Mouse (Mus musculus): ENCODE results near the gene Ago1. TPM values are rescaled to one million over a fixed set of nuclear protein-coding genes. Genes with fewer than 3 reads are reported as not detected.
A peak's percentile ranks its signal among the peaks of the same experiment; 100 is the strongest.

The Ago1 gene
- polyA plus RNA-seq, 1 experiment from 2014 or later: 13.5 TPM

DNA sequence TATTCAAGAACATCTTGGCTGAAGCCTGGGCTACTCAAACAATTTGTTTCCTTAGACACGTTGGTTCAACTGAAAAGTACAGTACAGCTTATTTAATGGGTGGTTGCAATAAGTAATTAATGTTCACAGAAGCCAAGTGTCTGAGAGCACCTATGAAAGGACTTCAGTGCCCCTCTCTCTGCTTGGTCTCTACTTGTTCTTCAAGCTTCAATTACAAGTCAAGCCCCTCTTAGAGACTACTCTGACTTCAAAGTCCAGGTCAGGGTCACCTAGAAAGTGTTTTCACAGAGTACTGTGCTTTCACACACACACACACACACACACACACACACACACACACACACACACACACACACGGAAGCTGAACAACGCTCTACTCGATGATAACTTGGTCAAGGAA is 25.0 kb upstream of the Ago1 start:
- Histone ChIP-seq H3K4me1 (replicated peaks) (no peaks in the 10 kb centered on the region), H3K9ac (no peak overlapping the region), H3K4me2 (no peak overlapping the region), H3K36me3 (peaks cover 72% of the 10 kb centered on the region), H3K27ac (no peak overlapping the region), H3K9me3 (no peaks in the 10 kb centered on the region), H3K27me3 (no peaks in the 10 kb centered on the region), H3K4me3 (no peak overlapping the region)
- WGBS: 91% methylated on average over 4 of the region's 4 CpGs
- no peak for ATAC-seq (ENCODE audit: low FRiP score)

- H3K9me3 ChIP-seq: no peaks in the 10 kb centered on the region
- H3K9ac ChIP-seq: no peak overlapping the region
- 53% methylated on average over 5 of the region's 5 CpGs for WGBS
- H3K36me3 ChIP-seq: peaks cover 65% of the 10 kb centered on the region
- no peaks in the 10 kb centered on the region for H3K27me3 ChIP-seq
- no peak overlapping the region for H3K4me3 ChIP-seq
- ATAC-seq (ENCODE audit: low FRiP score): no peak
- no peak overlapping the region for H3K4me2 ChIP-seq
- H3K27ac ChIP-seq: no peak overlapping the region
- no peaks in the 10 kb centered on the region for H3K4me1 ChIP-seq (replicated peaks)
Measured at GRCm38 (mm10) chr4:126491977-126492376, 23.6 kb upstream of the Ago1 start.

- ATAC-seq (ENCODE audit: low FRiP score): no peak
- Histone ChIP-seq H3K4me3 (no peak overlapping the region), H3K27ac (no peak overlapping the region), H3K27me3 (no peaks in the 10 kb centered on the region), H3K36me3 (peaks cover 53% of the 10 kb centered on the region), H3K4me1 (replicated peaks) (no peaks in the 10 kb centered on the region), H3K9ac (no peak overlapping the region), H3K9me3 (no peaks in the 10 kb centered on the region), H3K4me2 (no peak overlapping the region)
- 89% methylated on average over 12 of the region's 12 CpGs for WGBS
Measured at GRCm38 (mm10) chr4:126490726-126491125, 22.3 kb upstream of the Ago1 start.

DNA sequence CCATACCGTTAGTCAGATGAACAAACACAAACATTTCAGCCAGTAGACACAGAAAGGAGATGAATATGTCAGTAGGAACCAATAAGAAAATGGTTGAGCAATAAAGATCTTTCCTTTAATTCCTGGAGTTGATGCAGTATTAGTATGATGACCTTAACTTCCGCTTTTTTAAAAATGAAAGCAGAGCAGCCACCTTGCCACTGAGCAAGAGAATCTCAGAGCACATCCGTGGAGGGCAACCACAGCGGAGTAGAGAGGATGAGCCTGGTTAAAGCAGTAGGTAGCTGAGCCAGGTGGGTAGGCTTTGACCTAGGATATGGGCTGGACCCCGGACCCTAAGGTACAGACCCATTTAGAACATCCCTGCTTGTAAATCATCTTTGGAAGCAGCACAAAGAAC is 21.4 kb upstream of the Ago1 start:
- no peak overlapping the region for H3K9ac ChIP-seq
- H3K36me3 ChIP-seq: peaks cover 44% of the 10 kb centered on the region
- 96% methylated on average over 5 of the region's 5 CpGs for WGBS
- no peaks in the 10 kb centered on the region for H3K4me1 ChIP-seq (replicated peaks)
- ATAC-seq (ENCODE audit: low FRiP score): no peak
- no peak overlapping the region for H3K4me3 ChIP-seq
- H3K27me3 ChIP-seq: no peaks in the 10 kb centered on the region
- no peak overlapping the region for H3K4me2 ChIP-seq
- no peaks in the 10 kb centered on the region for H3K9me3 ChIP-seq
- no peak overlapping the region for H3K27ac ChIP-seq

DNA sequence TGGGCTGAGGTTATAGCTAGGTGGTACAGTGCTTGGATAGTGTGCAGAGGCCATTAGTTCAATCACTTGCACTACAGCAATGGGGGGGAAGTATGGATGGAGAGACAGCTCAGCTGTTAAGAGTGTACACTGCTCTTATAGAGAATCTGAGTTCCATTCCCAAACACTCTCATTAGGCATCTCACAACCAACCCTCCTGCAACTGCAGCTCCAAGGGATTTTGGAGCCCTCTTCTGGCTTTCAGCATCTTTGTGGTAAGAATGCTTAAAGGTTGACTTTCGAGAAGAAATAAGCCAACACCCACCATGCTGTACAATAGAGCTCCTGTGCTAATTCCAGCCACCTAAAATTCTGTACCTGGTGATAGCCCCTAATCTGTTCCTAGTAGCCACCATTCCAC is 17.8 kb upstream of the Ago1 start:
- H3K4me3 ChIP-seq: no peak overlapping the region
- H3K27ac ChIP-seq: no peak overlapping the region
- no peak overlapping the region for H3K4me2 ChIP-seq
- no peak overlapping the region for H3K9ac ChIP-seq
- 77% methylated on average over 1 of the region's 1 CpGs for WGBS
- H3K27me3 ChIP-seq: no peaks in the 10 kb centered on the region
- ATAC-seq (ENCODE audit: low FRiP score): no peak
- H3K4me1 ChIP-seq (replicated peaks): no peaks in the 10 kb centered on the region
- peaks cover 22% of the 10 kb centered on the region for H3K36me3 ChIP-seq
- no peaks in the 10 kb centered on the region for H3K9me3 ChIP-seq

DNA sequence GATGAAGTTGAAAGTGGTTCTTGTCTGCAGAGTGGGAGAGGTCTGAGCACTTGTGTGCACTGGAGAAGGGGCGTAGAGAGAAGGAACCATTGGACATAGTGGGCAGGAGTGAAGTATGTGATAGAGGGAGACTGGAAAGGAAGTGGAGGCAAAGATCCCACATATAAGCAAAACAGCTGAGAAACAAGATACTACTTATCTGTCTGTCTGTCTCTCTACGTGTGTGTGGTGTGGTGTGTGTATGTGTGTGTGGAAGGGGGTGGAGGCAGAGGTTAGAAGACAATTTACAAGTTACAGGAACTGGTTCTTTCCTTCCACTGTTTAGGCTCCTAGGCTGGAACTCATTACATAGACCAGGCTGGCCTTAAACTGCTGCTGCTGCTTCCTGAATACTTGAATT is 16.7 kb upstream of the Ago1 start:
- 88% methylated on average over 2 of the region's 2 CpGs for WGBS
- H3K27ac ChIP-seq: no peak overlapping the region
- no peak overlapping the region for H3K4me2 ChIP-seq
- H3K27me3 ChIP-seq: no peaks in the 10 kb centered on the region
- H3K36me3 ChIP-seq: peaks cover 11% of the 10 kb centered on the region
- H3K9ac ChIP-seq: no peak overlapping the region
- no peak overlapping the region for H3K4me3 ChIP-seq
- H3K9me3 ChIP-seq: no peaks in the 10 kb centered on the region
- H3K4me1 ChIP-seq (replicated peaks): no peaks in the 10 kb centered on the region
- ATAC-seq (ENCODE audit: low FRiP score): no peak

- H3K9me3 ChIP-seq: no peaks in the 10 kb centered on the region
- 82% methylated on average over 3 of the region's 3 CpGs for WGBS
- peaks cover 6% of the 10 kb centered on the region for H3K36me3 ChIP-seq
- no peak overlapping the region for H3K4me3 ChIP-seq
- H3K4me1 ChIP-seq (replicated peaks): no peaks in the 10 kb centered on the region
- no peak overlapping the region for H3K4me2 ChIP-seq
- H3K27ac ChIP-seq: no peak overlapping the region
- H3K27me3 ChIP-seq: no peaks in the 10 kb centered on the region
- no peak overlapping the region for H3K9ac ChIP-seq
- no peak for ATAC-seq (ENCODE audit: low FRiP score)
Measured at GRCm38 (mm10) chr4:126483874-126484273, 15.5 kb upstream of the Ago1 start.

DNA sequence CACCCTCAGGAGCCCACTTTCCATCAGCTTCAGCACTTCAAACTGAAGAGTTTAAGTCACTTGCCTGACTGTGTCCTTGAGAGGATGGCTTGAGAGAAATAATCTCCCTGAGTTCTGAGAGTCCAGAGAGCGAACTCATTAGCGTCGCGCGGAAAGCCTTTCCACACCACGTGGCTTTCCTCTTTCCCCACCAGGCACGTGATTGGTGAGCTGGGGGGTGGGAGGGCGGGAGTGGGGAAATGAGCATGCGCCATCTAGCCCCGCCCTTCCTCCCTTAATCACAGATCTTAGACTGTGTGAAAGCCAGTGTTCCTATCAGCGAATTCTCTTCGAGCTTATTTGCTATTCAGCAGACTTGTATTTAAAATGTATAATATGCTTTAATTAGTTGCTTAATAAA is 14.6 kb upstream of the Ago1 start:
- H3K36me3 ChIP-seq: no peaks in the 10 kb centered on the region
- H3K4me3 ChIP-seq: no peak overlapping the region
- no peak overlapping the region for H3K27ac ChIP-seq
- no peak overlapping the region for H3K4me2 ChIP-seq
- no peaks in the 10 kb centered on the region for H3K4me1 ChIP-seq (replicated peaks)
- H3K9me3 ChIP-seq: no peaks in the 10 kb centered on the region
- no peak overlapping the region for H3K9ac ChIP-seq
- WGBS: 81% methylated on average over 12 of the region's 12 CpGs
- no peak for ATAC-seq (ENCODE audit: low FRiP score)
- no peaks in the 10 kb centered on the region for H3K27me3 ChIP-seq

GRCm38 (mm10) chr4:126481461-126481860 is 13.1 kb upstream of the Ago1 start:
- no peak overlapping the region for H3K27ac ChIP-seq
- no peak for ATAC-seq (ENCODE audit: low FRiP score)
- 90% methylated on average over 5 of the region's 5 CpGs for WGBS
- no peak overlapping the region for H3K9ac ChIP-seq
- no peaks in the 10 kb centered on the region for H3K4me1 ChIP-seq (replicated peaks)
- no peaks in the 10 kb centered on the region for H3K9me3 ChIP-seq
- H3K4me3 ChIP-seq: no peak overlapping the region
- H3K36me3 ChIP-seq: no peaks in the 10 kb centered on the region
- no peak overlapping the region for H3K4me2 ChIP-seq
- no peaks in the 10 kb centered on the region for H3K27me3 ChIP-seq

DNA sequence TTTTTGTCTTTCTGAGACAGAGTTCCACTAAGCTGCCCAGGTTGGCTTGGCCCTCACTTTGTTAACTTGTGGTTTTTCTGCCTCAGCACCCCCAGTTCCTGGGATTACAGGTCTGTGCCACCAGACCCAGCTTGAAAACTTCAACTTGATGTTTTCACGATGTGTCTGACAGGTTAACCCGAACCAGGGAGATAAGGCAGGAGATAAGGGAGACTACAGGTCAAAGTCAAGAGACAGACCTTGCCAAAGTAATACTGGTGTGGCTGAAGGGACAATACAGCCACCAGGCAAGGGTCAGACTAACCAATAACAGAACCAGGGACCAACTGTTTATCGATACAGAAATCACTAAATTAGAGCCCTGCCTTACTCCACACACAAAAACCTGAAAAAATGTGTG is 11.9 kb upstream of the Ago1 start:
- Histone ChIP-seq H3K4me3 (no peak overlapping the region), H3K4me1 (replicated peaks) (no peaks in the 10 kb centered on the region), H3K4me2 (no peak overlapping the region), H3K9me3 (no peaks in the 10 kb centered on the region), H3K36me3 (no peaks in the 10 kb centered on the region), H3K27ac (no peak overlapping the region), H3K27me3 (no peaks in the 10 kb centered on the region), H3K9ac (no peak overlapping the region)
- no peak for ATAC-seq (ENCODE audit: low FRiP score)
- 83% methylated on average over 3 of the region's 3 CpGs for WGBS

DNA sequence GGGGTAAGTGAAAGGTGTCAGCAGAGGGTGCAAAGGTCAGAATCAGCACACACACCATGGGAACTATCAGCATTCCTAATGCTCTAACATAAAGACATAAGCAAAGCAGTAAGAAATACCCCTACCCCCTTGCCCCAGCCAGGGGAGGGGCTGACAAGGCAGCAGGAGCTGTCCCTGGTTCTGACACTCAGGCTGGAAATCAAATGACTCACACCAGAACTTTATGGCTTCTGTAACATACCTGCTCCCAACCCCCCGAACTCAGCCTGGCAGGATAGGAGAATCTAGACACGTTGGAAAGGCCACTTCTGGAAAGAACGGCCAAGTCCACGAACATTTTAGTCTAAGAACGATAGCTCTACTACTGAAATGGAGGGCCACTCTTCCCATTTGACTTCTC is 4.6 kb upstream of the Ago1 start:
- no peak overlapping the region for H3K4me3 ChIP-seq
- 58% methylated on average over 5 of the region's 5 CpGs for WGBS

DNA sequence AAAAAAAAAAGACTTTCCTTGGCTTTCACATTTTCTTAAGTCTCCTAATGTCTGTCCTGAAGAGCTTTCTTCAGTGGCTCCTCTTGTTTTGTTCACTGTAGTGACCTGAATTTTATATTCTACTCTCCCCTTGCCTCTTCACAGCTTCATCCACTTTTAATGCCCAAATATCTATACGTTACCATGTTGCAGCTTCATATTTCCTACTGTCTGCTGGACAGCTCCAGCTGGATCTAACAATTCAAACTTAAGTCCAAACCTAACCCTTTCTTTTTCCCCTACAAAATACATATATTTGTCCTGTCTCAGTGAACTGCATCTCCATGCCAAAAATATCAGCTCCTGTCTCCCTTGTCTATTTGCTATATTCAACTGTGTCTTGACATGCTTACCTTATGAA is 951 bp upstream of the Ago1 start:
- Histone ChIP-seq H3K27ac (peak overlapping the region; percentile 99), H3K4me2 (no peak overlapping the region), H3K9ac (no peak overlapping the region), H3K27me3 (no peaks in the 10 kb centered on the region), H3K4me3 (no peak overlapping the region), H3K36me3 (no peaks in the 10 kb centered on the region), H3K4me1 (replicated peaks) (peaks cover 33% of the 10 kb centered on the region), H3K9me3 (no peaks in the 10 kb centered on the region)
- WGBS: 68% methylated on average over 1 of the region's 1 CpGs
- no peak for ATAC-seq (ENCODE audit: low FRiP score)

More for the DNA sequence above, 4.6 kb upstream of the Ago1 start:
- Histone ChIP-seq H3K4me2 (no peak overlapping the region), H3K9me3 (no peaks in the 10 kb centered on the region), H3K27me3 (no peaks in the 10 kb centered on the region), H3K4me1 (replicated peaks) (no peaks in the 10 kb centered on the region), H3K27ac (no peak overlapping the region), H3K36me3 (no peaks in the 10 kb centered on the region), H3K9ac (no peak overlapping the region)
- no peak for ATAC-seq (ENCODE audit: low FRiP score)

- Histone ChIP-seq H3K27me3 (no peaks in the 10 kb centered on the region), H3K4me2 (peak overlapping the region; percentile 69), H3K4me3 (peak overlapping the region; percentile 96), H3K36me3 (no peaks in the 10 kb centered on the region), H3K9ac (peak overlapping the region; percentile 56), H3K27ac (peak overlapping the region; percentile 99), H3K9me3 (no peaks in the 10 kb centered on the region), H3K4me1 (replicated peaks) (peaks cover 37% of the 10 kb centered on the region)
- no peak for ATAC-seq (ENCODE audit: low FRiP score)
- WGBS: 8% methylated on average over 8 of the region's 8 CpGs
Measured at GRCm38 (mm10) chr4:126468925-126469324, 542 bp upstream of the Ago1 start.

Data from hindbrain, embryonic 13.5 days (tissue).